Mouse (Mus musculus) MEL (cell line): ENCODE measurements around the gene Gm45208.

ENCODE experiments used
- CTCF ChIP-seq, 3 experiments: IDR thresholded peaks in 2 of 3; conservative IDR thresholded peaks in 1 of 3; 2 replicates each; pipeline ENCODE4 v1.5.1; 2011 to 2012; ENCODE audit warnings: low read length in 3 of 3, low read depth in 2 of 3, mild to moderate bottlenecking in 2 of 3, improper control_type of control experiment in 1 of 3, inconsistent platforms in 1 of 3, mixed read lengths in 1 of 3, moderate library complexity in 1 of 3; ENCODE audit not compliant: control insufficient read depth in 1 of 3, insufficient read depth in 1 of 3, poor library complexity in 1 of 3, severe bottlenecking in 1 of 3
- EP300 ChIP-seq, 2 experiments: IDR thresholded peaks; 2 replicates each; pipeline ENCODE4 v1.6.1; 2011; ENCODE audit warnings: improper control_type of control experiment in 2 of 2, low read length in 2 of 2, low read depth in 1 of 2, mild to moderate bottlenecking in 1 of 2
- MAFK ChIP-seq: IDR thresholded peaks from 2 replicates; pipeline ENCODE4 v1.6.1; 2011; ENCODE audit warnings: low read depth, mild to moderate bottlenecking, low read length, improper control_type of control experiment, borderline replicate concordance
- MEF2A ChIP-seq: IDR thresholded peaks from 2 replicates; pipeline ENCODE4 v1.6.1; 2014; ENCODE audit warnings: low read depth, mild to moderate bottlenecking, inconsistent platforms, low read length, improper control_type of control experiment; ENCODE audit not compliant: poor library complexity, insufficient replicate concordance, severe bottlenecking; ENCODE audit errors: extremely low read depth
- MXI1 ChIP-seq: IDR thresholded peaks from 2 replicates; pipeline ENCODE4 v1.6.1; 2011; ENCODE audit warnings: mild to moderate bottlenecking, low read depth, low read length, improper control_type of control experiment
- NELFE ChIP-seq: IDR thresholded peaks from 2 replicates; pipeline ENCODE4 v1.6.1; 2011; ENCODE audit warnings: low read depth, low read length, improper control_type of control experiment
- POLR2A ChIP-seq, 2 experiments: IDR thresholded peaks; 2 replicates each; pipeline ENCODE4 v1.6.1; 2011 to 2012; ENCODE audit warnings: low read length in 2 of 2, mild to moderate bottlenecking in 2 of 2, control low read depth in 1 of 2, improper control_type of control experiment in 1 of 2, low read depth in 1 of 2, moderate library complexity in 1 of 2; ENCODE audit not compliant: control insufficient read depth in 1 of 2, insufficient read depth in 1 of 2, poor library complexity in 1 of 2
- POLR2AphosphoS5 ChIP-seq: IDR thresholded peaks from 2 replicates; pipeline ENCODE4 v1.6.1; 2012; ENCODE audit warnings: low read depth, borderline replicate concordance, mild to moderate bottlenecking, inconsistent platforms, low read length, moderate library complexity, mixed read lengths
- USF2 ChIP-seq, 2 experiments: IDR thresholded peaks; 2 replicates each; pipeline ENCODE4 v1.6.1; 2011 to 2012; ENCODE audit warnings: improper control_type of control experiment in 2 of 2, low read length in 2 of 2, borderline replicate concordance in 1 of 2, inconsistent platforms in 1 of 2, low read depth in 1 of 2, mild to moderate bottlenecking in 1 of 2; ENCODE audit not compliant: insufficient read depth in 1 of 2

DNA sequence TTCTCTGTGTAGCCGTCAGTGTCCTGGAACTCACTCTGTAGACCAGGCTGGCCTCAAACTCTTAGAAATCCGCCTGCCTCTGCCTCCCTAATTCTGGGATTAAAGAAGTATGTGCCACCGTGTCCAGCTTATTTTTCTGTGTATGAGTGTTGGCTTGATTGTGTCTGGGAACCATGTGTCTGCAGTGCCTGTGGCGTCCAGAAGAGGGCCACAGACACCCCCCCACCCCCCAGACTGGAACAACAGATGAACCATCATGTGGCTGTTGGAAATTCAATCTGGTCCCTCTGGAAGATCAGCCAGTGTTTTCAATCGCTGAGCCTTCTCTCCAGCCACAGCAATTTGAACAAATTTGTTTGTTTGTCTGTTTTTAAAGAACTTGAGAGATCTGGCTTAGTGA lies 21.4 kb downstream of the Gm45208 start:
- TF ChIP-seq EP300 (IDR thresholded peaks at IDR 0.05; ENCODE audit: low read depth in 1 of 2, low read length in 2 of 2) (no peak), POLR2A (IDR thresholded peaks at IDR 0.05; ENCODE audit: control insufficient read depth in 1 of 2, insufficient read depth in 1 of 2, low read depth in 1 of 2, low read length in 2 of 2, poor library complexity in 1 of 2) (no peak), CTCF (IDR thresholded peaks at IDR 0.05 in 2 of 3, conservative IDR thresholded peaks at IDR 0.05 in 1 of 3; ENCODE audit: control insufficient read depth in 1 of 3, insufficient read depth in 1 of 3, low read depth in 2 of 3, low read length in 3 of 3, poor library complexity in 1 of 3, severe bottlenecking in 1 of 3) (peak; percentile 64 to 71 (median 68)), MEF2A (no peak), MXI1 (no peak), NELFE (no peak), USF2 (IDR thresholded peaks at IDR 0.05; ENCODE audit: borderline replicate concordance in 1 of 2, insufficient read depth in 1 of 2, low read depth in 1 of 2, low read length in 2 of 2) (no peak), POLR2AphosphoS5 (no peak), MAFK (no peak)
